Mouse (Mus musculus) hindbrain, postnatal 0 days (tissue): Measurements from ENCODE around the gene Sco1. TPM values are rescaled to one million over a fixed set of nuclear protein-coding genes. Genes with fewer than 3 reads are reported as not detected.

Experiments
- ATAC-seq: fragments of 200-750 bp; cut with Nextera tagmentation; 2 replicates; pipeline ENCODE4 v1.8.0; 2017; ENCODE audit warnings: mild to moderate bottlenecking, moderate TSS enrichment, moderate library complexity
- DNase-seq: peaks from one replicate; pipeline ENCODE4 v3.0.0-alpha.2; 2015; ENCODE audit warnings: low spot score
- H3K27ac ChIP-seq: fragments of 300-500 bp; sonication (generic); 2 replicates; pipeline ENCODE4 v1.5.1; 2014; ENCODE audit warnings: mild to moderate bottlenecking
- H3K27me3 ChIP-seq: fragments of 300-500 bp; sonication (generic); 2 replicates; pipeline ENCODE4 v1.6.1; 2014; ENCODE audit warnings: low read length, mixed read lengths; ENCODE audit not compliant: insufficient read depth
- H3K36me3 ChIP-seq: fragments of 300-500 bp; sonication (generic); 2 replicates; pipeline ENCODE4 v1.6.1; 2014; ENCODE audit warnings: low read length, mixed read lengths; ENCODE audit not compliant: insufficient read depth
- H3K4me1 ChIP-seq: fragments of 300-500 bp; sonication (generic); 2 replicates; pipeline ENCODE4 v1.6.1; 2014; ENCODE audit warnings: antibody characterized with exemption, low read length, mixed read lengths; ENCODE audit not compliant: insufficient read depth
- H3K4me2 ChIP-seq: fragments of 300-500 bp; sonication (generic); 2 replicates; pipeline ENCODE4 v1.6.1; 2014; ENCODE audit warnings: low read depth, mild to moderate bottlenecking, low read length, moderate library complexity, mixed read lengths
- H3K4me3 ChIP-seq: fragments of 300-500 bp; sonication (generic); 2 replicates; pipeline ENCODE4 v1.5.1; 2014; ENCODE audit warnings: low read length
- H3K9ac ChIP-seq: fragments of 300-500 bp; sonication (generic); replicated peaks from 2 replicates; pipeline ENCODE4 v1.6.1; 2014; ENCODE audit warnings: mild to moderate bottlenecking, low read length, moderate library complexity, mixed read lengths
- H3K9me3 ChIP-seq: fragments of 300-500 bp; sonication (generic); 2 replicates; pipeline ENCODE4 v1.6.1; 2016; ENCODE audit warnings: low read length, mixed read lengths
- CTCF ChIP-seq: IDR thresholded peaks from 2 replicates; pipeline ENCODE4 v1.5.1; 2016; ENCODE audit warnings: antibody characterized with exemption, control low read depth, low read depth
- WGBS: fragments of 180-500 bp; shearing (Covaris S2); extraction: QIAGEN DNeasy Blood & Tissue Kit; methylation state at CpG from one replicate; pipeline ENCODE4 v1.1.7; 2014; 5-methylcytosine and 5-hydroxymethylcytosine counted together
- polyA plus RNA-seq: library from polyadenylated mRNA; unstranded; fragments of >200 nt; fragmentation: Nextera tagmentation; extraction: Ambion mirVana; gene quantifications from 2 replicates; pipeline ENCODE4 v1.2.1, GENCODE M21; 2015
- total RNA-seq: library from RNA; depleted of rRNA; stranded (reverse); fragments of >200 nt; gene quantifications from 2 replicates; pipeline ENCODE4 v1.2.3, GENCODE M21; 2014

The Sco1 gene
- total and polyA plus RNA-seq, 2 experiments from 2014 or later, result 13.6 to 13.8 TPM

DNA sequence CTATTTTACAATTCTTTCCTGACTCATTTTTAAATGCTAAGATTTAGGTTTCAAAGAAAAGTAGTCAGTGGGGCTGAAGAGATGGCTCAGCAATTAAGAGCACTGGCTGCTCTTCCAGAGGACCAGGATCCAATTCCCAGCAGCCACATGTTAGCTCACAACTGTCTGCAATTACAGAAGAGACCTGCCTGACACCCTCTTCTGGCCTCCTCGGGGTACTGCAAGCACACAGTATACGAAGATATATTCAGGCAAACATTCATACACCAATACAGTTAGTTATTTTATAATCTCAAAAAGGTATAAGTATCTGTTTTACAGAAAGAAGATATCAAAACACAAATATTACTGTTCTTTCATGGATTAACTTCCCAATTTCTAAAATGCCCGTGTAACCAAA, 12.7 kb upstream of the Sco1 start:
- no peak for ATAC-seq
- peaks cover 34% of the 10 kb centered on the region for H3K36me3 ChIP-seq
- no peak for DNase-seq
- H3K9ac ChIP-seq, result no peak overlapping the region
- H3K27me3 ChIP-seq, result no peaks in the 10 kb centered on the region
- no peaks in the 10 kb centered on the region for H3K4me1 ChIP-seq
- WGBS, result 97% methylated on average over 3 of the region's 3 CpGs
- peak; percentile 33 for TF ChIP-seq CTCF
- no peak overlapping the region for H3K4me2 ChIP-seq
- no peak overlapping the region for H3K27ac ChIP-seq
- no peaks in the 10 kb centered on the region for H3K9me3 ChIP-seq
- H3K4me3 ChIP-seq, result no peak overlapping the region

DNA sequence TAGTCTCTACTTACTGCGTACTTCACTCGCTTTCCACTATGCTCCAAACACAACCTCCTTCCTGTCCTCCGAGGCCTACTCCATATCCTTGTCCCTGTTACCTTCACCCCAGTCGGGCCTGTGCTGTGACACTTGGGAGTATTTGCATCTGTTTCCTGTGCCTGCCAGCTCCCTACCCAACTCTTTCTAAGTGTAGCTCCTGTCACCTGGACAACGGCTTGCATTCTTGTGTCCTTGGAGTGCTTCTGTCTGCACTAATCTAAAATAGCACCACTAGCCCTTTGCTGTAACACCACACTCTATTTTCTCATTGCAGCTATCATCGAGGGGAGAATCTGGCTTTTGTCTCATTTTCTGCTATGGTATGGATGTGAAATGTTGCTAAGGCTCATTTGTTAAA, 12.0 kb upstream of the Sco1 start:
- 98% methylated on average over 6 of the region's 6 CpGs for WGBS
- Histone ChIP-seq H3K4me2 (no peak overlapping the region), H3K4me1 (no peaks in the 10 kb centered on the region), H3K27ac (no peak overlapping the region), H3K27me3 (no peaks in the 10 kb centered on the region), H3K4me3 (no peak overlapping the region), H3K36me3 (peaks cover 34% of the 10 kb centered on the region), H3K9me3 (no peaks in the 10 kb centered on the region), H3K9ac (no peak overlapping the region)
- ATAC-seq, result no peak
- DNase-seq, result no peak
- TF ChIP-seq CTCF, result no peak

DNA sequence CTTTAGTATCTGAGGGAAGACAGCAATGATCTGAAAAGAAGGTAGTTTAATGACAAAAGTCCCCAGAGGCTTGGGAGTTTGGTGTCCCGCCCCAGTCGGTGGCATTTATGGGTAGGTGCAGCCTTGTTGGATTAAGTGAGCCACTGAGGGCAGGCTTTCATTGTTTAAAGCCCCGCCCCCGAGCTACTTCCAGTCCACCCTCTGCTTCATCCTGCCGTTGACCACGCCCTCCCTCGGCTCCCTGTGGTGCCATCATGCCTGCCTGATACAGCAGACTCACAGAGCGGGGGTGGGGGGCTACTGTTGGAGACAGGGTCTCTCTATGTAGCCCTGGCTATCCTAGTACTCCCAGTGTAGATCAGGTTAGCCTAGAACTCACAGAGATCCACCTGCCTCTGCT, 9.5 kb upstream of the Sco1 start:
- no peaks in the 10 kb centered on the region for H3K27me3 ChIP-seq
- no peak overlapping the region for H3K4me2 ChIP-seq
- WGBS, result 45% methylated on average over 8 of the region's 8 CpGs
- no peak for TF ChIP-seq CTCF
- ATAC-seq, result no peak
- no peak overlapping the region for H3K9ac ChIP-seq
- no peak for DNase-seq
- no peaks in the 10 kb centered on the region for H3K9me3 ChIP-seq
- H3K4me1 ChIP-seq, result no peaks in the 10 kb centered on the region
- peaks cover 29% of the 10 kb centered on the region; the same call in 1 of the 2 replicates for H3K36me3 ChIP-seq
- no peak overlapping the region for H3K4me3 ChIP-seq
- no peak overlapping the region for H3K27ac ChIP-seq

DNA sequence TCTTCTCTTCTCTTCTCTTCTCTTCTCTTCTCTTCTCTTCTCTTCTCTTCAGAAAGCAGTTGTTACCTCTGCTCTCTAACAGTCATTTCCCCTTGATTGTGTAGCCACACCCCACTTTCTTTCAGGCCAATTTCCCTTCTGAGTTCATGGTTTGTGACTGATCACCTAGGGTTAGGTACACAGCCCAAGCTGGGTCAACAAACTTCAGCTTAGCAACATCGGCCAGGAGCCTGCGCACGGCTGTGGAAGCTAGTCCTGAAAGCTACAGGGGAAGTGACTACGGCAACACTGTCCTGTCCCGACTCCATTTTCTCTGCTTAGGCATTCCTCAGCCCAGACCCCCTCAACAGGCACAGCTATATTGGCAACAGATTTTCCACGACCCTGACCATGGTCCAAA, 7.5 kb upstream of the Sco1 start:
- H3K4me2 ChIP-seq, result no peak overlapping the region
- H3K4me1 ChIP-seq, result no peaks in the 10 kb centered on the region
- no peak for DNase-seq
- no peak for ATAC-seq
- H3K27me3 ChIP-seq, result no peaks in the 10 kb centered on the region
- peaks cover 15% of the 10 kb centered on the region; the same call in 1 of the 2 replicates for H3K36me3 ChIP-seq
- WGBS, result 87% methylated on average over 6 of the region's 6 CpGs
- H3K27ac ChIP-seq, result no peak overlapping the region
- no peak overlapping the region for H3K4me3 ChIP-seq
- no peak overlapping the region for H3K9ac ChIP-seq
- no peak for TF ChIP-seq CTCF
- no peaks in the 10 kb centered on the region for H3K9me3 ChIP-seq

DNA sequence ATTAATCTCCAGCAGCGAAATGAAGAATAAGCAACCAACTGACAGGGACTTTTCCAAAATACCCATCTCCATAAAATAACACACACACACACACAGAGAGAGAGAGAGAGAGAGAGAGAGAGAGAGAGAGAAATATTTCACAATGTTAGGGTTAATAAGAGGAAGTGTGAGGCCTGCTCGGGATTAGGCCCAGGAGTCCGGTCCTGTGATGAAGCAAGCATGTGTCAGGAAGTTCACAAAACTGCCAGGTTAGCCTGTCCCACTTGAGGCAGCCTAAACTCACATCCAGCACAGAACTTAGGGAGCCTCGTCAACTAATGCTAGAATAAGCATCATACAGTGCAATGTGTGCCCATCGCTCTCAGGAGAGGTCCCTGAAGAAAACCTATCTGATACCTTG, 5.3 kb upstream of the Sco1 start:
- WGBS, result 91% methylated on average over 5 of the region's 5 CpGs
- no peak for DNase-seq
- Histone ChIP-seq H3K4me1 (no peaks in the 10 kb centered on the region), H3K4me3 (no peak overlapping the region), H3K36me3 (peaks cover 5% of the 10 kb centered on the region; the same call in 1 of the 2 replicates), H3K9ac (no peak overlapping the region), H3K27me3 (no peaks in the 10 kb centered on the region), H3K9me3 (no peaks in the 10 kb centered on the region), H3K27ac (no peak overlapping the region), H3K4me2 (no peak overlapping the region)
- TF ChIP-seq CTCF, result no peak
- ATAC-seq, result no peak

DNA sequence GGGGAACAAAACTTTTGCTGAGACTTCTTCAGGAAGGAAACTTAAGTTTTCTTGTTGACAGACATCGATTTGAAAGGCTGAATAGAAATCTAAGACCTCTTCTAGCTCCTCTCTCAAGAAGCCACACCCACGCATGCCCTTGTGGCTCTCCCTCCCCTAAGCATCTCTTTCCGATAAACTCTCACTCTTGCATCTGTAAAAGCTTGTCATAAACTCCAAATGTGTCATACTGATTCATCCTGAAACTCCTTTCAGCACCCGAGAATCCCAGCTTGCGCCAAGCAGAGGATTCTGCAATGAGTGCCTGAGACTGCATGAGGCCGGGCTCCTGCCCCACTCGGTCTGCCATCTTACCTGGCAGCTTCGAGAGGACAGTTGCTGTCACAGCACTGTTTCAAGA, 4.0 kb upstream of the Sco1 start:
- Histone ChIP-seq H3K27ac (no peak overlapping the region), H3K4me1 (0 out of 2 replicates have a peak, but pooled peaks cover 4% of the 10 kb centered on the region), H3K9me3 (no peaks in the 10 kb centered on the region), H3K27me3 (no peaks in the 10 kb centered on the region), H3K4me2 (no peak overlapping the region), H3K36me3 (no peaks in the 10 kb centered on the region), H3K4me3 (no peak overlapping the region), H3K9ac (no peak overlapping the region)
- 91% methylated on average over 8 of the region's 8 CpGs for WGBS
- DNase-seq, result no peak
- no peak for TF ChIP-seq CTCF
- ATAC-seq, result no peak

DNA sequence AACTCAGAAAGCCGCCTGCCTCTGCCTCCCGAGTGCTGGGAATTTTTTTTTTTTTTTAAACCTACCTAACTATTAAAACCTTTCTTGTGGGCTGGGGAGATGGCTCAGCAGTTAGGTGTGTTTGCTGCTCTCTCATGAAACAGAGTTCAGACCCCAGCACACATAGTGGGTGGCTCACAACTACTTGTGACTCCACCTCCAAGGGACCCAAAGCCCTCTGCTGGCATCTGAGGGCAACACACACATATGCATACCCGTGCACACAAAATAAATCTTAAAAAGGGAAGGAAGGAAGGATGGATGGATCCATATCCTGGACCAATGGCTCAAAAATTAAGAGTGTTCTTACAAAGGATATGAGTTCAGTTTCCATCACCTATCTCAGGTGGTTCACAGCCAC, 3.2 kb upstream of the Sco1 start:
- H3K27me3 ChIP-seq, result no peaks in the 10 kb centered on the region
- no peaks in the 10 kb centered on the region for H3K36me3 ChIP-seq
- H3K27ac ChIP-seq, result no peak overlapping the region
- peaks cover 10% of the 10 kb centered on the region; the same call in 1 of the 2 replicates for H3K4me1 ChIP-seq
- H3K9ac ChIP-seq, result no peak overlapping the region
- H3K4me2 ChIP-seq, result no peak overlapping the region
- 0 out of 2 replicates have a peak, but pooled peaks have one; percentile 3 for TF ChIP-seq CTCF
- ATAC-seq, result no peak
- WGBS, result 93% methylated on average over 3 of the region's 3 CpGs
- H3K9me3 ChIP-seq, result no peaks in the 10 kb centered on the region
- DNase-seq, result no peak
- H3K4me3 ChIP-seq, result no peak overlapping the region
